Mouse (Mus musculus) cerebellum, postnatal 36 days (tissue): ENCODE measurements around the gene Lrrc8d.
A peak's percentile ranks its signal among the peaks of the same experiment; 100 is the strongest.
"Not testable (repeated sequence)": the region's sequence is repeated elsewhere in the genome, so short reads cannot be mapped to it uniquely, and the experiment has no call there.

Experiments
- DNase-seq, 2 experiments: peaks; one replicate each; pipeline ENCODE4 v3.0.0; 2021 to 2022; ENCODE audit warnings: mixed read lengths in 2 of 2

Gene Lrrc8d

GRCm38 (mm10) chr5:105685780-105686305 lies 13.9 kb upstream of the Lrrc8d start:
- DNase-seq: not testable (repeated sequence)

GRCm38 (mm10) chr5:105686331-105686995 lies 13.3 kb upstream of the Lrrc8d start:
- no peak for DNase-seq

GRCm38 (mm10) chr5:105690502-105691454 lies 9.0 kb upstream of the Lrrc8d start:
- DNase-seq: no peak

GRCm38 (mm10) chr5:105691645-105692044 lies 8.1 kb upstream of the Lrrc8d start:
- no peak for DNase-seq

GRCm38 (mm10) chr5:105694339-105694930 lies 5.3 kb upstream of the Lrrc8d start:
- DNase-seq: no peak

- DNase-seq: no peak
These were observed 3.7 kb upstream of the Lrrc8d start for GRCm38 (mm10) chr5:105696049-105696448.

GRCm38 (mm10) chr5:105697886-105698285 lies 1.9 kb upstream of the Lrrc8d start:
- DNase-seq: no peak

- DNase-seq: peak; percentile 24 to 44
These were observed 1.1 kb upstream of the Lrrc8d start for GRCm38 (mm10) chr5:105698694-105699093.

- peak; percentile 65 to 69 for DNase-seq
These were observed 492 bp downstream of the Lrrc8d start for GRCm38 (mm10) chr5:105700070-105700851.

- DNase-seq: no peak
These were observed 1.6 kb downstream of the Lrrc8d start for GRCm38 (mm10) chr5:105701326-105701725.

- no peak for DNase-seq
These were observed 2.1 kb downstream of the Lrrc8d start for GRCm38 (mm10) chr5:105701844-105702243.

GRCm38 (mm10) chr5:105702580-105703285 lies 3.0 kb downstream of the Lrrc8d start:
- no peak for DNase-seq

GRCm38 (mm10) chr5:105703286-105703655 lies 3.5 kb downstream of the Lrrc8d start:
- DNase-seq: no peak

- DNase-seq: no peak
These were observed 4.8 kb downstream of the Lrrc8d start for GRCm38 (mm10) chr5:105704573-105704972.

GRCm38 (mm10) chr5:105706635-105707034 lies 6.9 kb downstream of the Lrrc8d start:
- DNase-seq: no peak

- DNase-seq: no peak
These were observed 8.5 kb downstream of the Lrrc8d start for GRCm38 (mm10) chr5:105708276-105708675.

GRCm38 (mm10) chr5:105710473-105710872 lies 10.7 kb downstream of the Lrrc8d start:
- DNase-seq: no peak

- DNase-seq: no peak
These were observed 14.7 kb downstream of the Lrrc8d start for GRCm38 (mm10) chr5:105714446-105714845.

GRCm38 (mm10) chr5:105715095-105715494 lies 15.3 kb downstream of the Lrrc8d start:
- no peak for DNase-seq

GRCm38 (mm10) chr5:105715531-105716124 lies 15.9 kb downstream of the Lrrc8d start:
- no peak for DNase-seq

- no peak for DNase-seq
These were observed 17.5 kb downstream of the Lrrc8d start for GRCm38 (mm10) chr5:105717294-105717693.
